Mouse (Mus musculus) 3134 (cell line): ENCODE results near the gene Rnf167.

Experiments
- DNase-seq: peaks from one replicate; pipeline ENCODE4 v3.0.0-alpha.2; 2011; ENCODE audit warnings: low spot score; ENCODE audit not compliant: insufficient read length; ENCODE audit errors: extremely low read depth

The Rnf167 gene

DNA sequence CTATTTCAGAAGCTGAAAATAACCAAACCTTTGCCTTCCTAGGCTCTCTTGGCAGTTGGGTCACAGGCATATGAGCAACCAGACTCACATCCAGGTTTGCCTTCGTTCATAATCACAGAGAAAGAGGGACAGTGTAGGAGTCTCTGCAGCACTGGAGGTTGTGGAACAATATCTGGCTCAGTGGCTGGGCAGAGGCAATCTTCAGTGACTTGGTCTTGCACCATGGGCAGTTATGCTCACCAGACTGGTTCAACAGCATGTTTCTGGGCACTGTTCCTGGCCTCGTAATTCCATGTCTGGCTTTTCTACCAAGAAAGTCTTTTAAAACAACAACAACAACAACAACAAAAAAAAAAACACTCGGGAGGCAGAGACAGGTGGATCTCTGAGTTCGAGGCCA is 11.4 kb upstream of the Rnf167 start:
- no peak for DNase-seq

DNA sequence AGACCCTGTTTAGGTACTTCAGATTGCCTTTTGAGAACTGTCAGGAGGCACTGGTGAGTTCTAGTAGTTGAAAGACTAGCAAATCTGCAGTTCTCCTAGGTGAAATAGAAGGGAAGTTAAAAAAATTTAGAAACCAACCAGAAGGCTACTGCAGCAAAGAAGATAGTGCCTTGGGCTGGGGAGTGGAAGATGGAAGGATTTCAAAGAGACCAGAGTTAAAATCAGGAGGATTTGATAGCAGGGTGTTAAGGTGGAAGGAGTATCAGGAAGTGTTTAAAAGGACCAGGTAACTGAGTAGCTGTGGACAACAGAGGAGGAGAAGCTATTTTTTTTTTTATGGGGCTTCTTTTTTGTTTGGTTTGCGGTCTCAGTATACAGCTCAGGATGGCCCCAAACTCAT is 9.3 kb upstream of the Rnf167 start:
- DNase-seq = no peak

DNA sequence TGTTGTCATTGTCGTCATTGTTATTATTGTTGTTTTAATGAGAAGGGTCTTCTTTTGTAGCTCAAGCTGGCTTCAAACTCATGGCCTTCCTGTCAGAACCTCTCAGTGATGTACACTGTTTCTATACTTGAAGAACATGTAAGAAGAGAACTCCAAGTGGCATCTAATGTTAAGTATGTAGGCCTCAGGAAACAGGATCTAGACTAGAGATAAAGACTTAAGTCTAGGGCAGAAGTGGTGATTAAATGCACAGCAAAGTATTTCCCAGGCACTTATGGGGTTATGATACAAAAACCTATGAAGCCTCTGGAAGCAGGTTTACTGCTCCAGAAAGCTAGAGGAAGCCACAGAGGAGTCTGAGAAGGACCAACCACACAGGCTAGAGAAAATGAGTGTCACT is 8.7 kb upstream of the Rnf167 start:
- no peak for DNase-seq

DNA sequence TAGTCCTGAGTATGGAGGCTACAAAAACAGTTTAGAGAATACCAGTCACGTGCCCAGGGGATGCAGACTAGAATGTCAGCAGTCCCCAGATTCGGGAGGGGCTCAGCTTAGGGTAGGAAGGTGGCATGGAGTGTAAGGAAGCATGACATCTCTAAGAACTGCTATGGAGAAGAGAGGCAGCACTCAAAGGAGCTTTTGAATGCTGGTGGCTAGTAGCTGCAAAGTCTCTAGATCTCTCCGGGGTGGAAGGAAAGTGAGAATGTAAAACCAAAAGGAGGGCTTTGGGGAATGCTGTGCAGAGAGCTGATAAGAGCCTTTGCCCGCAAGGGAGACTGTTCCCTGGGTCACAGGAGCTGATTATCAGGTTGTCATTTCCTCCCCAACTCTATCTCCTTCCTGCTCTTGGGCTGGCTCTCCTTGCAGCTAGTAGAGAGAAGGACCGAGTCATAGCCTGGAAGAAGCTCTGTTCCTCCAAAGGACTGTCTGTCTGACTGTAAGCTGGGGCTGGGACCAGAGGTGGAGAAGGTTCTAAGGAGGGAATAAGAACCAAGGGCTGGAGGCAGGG is 8.2 kb upstream of the Rnf167 start, which contains the start of gene Gp1ba:
TSS of gene Gp1ba (plus strand) at position 409 of the 565 bp plus-strand sequence.
- DNase-seq = no peak

DNA sequence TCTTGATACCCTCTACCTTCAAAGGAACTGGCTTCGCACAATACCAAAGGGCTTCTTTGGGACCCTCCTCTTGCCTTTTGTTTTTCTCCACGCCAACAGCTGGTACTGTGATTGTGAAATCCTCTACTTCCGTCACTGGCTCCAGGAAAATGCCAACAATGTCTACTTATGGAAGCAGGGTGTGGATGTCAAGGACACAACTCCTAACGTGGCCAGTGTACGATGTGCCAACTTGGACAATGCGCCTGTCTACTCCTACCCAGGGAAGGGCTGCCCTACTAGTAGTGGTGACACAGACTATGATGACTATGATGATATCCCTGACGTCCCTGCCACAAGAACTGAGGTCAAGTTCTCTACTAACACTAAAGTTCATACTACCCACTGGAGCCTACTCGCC is 7.1 kb upstream of the Rnf167 start:
- no peak for DNase-seq

DNA sequence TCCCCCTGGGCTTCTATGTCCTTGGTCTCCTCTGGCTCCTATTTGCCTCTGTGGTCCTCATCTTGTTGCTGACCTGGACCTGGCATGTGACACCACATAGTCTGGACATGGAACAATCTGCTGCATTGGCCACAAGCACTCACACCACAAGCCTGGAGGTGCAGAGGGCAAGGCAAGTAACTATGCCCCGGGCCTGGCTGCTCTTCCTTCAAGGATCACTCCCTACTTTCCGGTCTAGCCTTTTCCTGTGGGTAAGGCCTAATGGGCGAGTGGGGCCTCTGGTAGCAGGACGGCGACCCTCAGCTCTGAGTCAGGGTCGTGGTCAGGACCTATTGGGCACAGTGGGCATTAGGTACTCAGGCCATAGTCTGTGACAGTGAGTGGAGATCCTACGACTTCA is 5.8 kb upstream of the Rnf167 start:
- no peak for DNase-seq

- no peak for DNase-seq
These were observed 4.0 kb upstream of the Rnf167 start for GRCm38 (mm10) chr11:70643051-70643450.

GRCm38 (mm10) chr11:70644564-70645103 is 2.4 kb upstream of the Rnf167 start:
- no peak for DNase-seq

- no peak for DNase-seq
These were observed 1.4 kb upstream of the Rnf167 start for GRCm38 (mm10) chr11:70645461-70646258.

DNA sequence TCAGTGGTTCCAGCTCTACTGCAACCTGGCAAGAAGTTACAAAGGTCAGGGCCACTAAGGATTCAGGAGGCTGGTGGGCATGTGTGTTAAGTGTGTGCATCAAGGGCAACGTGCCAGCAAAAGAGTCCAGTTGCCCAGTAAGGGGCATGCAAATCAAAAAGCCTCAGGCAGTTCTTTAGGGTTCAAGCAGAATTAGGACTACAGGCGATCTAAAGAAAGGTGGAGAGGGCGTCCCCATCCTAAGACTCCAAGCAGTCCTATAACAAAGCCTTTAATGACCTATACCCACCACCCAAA is 828 bp upstream of the Rnf167 start:
- DNase-seq = no peak

DNA sequence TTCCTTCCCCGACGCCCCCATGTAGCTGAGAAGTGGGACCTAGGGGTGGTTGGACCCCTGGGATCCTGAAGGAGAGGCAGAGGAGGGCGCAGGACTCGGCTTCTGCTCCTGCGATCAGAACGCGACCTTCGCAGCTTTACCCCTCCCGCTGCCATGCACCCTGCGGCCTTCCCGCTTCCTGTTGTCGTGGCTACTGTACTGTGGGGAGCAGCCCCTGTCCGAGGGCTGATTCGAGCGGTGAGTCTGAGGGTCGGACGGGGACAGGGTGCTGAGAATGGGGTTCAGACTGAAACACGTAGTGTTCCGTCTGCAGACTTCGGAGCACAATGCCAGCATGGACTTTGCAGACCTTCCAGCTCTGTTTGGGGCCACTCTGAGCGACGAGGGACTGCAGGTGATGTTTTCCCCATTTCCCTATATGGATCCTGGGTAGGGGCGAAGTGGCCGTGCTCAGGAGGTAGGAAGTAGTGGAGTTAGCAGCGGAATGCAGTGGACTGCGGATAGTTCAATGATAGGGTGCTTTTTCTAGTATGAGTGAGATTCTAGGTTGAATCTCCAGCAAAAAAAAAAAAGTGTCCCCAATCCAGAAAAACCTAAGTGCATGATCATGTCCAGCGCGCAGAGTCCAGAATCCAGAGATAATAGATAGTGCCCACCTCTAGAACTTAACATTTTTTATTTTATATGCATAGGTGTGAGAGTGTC is 833 bp downstream of the Rnf167 start:
- peak; percentile 63 for DNase-seq

GRCm38 (mm10) chr11:70648512-70648911 is 1.5 kb downstream of the Rnf167 start:
- DNase-seq = no peak

GRCm38 (mm10) chr11:70649185-70649734 is 2.2 kb downstream of the Rnf167 start:
- no peak for DNase-seq

- no peak for DNase-seq
These were observed 3.5 kb downstream of the Rnf167 start for GRCm38 (mm10) chr11:70650322-70651175.

- peak; percentile 71 for DNase-seq
These were observed 4.4 kb downstream of the Rnf167 start for GRCm38 (mm10) chr11:70651391-70651790.

GRCm38 (mm10) chr11:70652029-70652883 is 5.2 kb downstream of the Rnf167 start:
- DNase-seq = no peak

DNA sequence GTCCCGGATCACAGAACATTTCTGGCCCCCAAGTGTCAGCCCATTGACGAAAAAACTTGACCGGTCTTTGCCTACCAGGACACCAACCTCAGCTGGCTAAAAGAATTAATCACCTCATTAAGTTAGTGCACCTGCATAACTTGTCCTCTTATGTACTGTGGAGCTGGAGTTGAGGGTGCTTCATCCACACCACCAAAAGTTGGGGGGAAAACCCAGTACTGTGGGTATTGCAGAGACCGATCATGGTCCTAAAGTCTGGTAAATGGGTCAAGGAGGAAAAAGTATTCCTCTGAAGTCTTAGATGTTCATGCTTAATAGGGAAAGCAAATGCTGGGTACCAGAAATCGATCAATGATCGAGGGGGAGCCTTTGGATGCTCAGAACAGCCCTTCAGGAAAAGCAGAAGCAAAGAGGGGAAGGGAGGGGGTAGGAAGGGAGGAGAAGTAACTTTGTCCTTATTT is 5.9 kb downstream of the Rnf167 start:
- DNase-seq = no peak

- DNase-seq = peak; percentile 84
These were observed 6.5 kb downstream of the Rnf167 start for GRCm38 (mm10) chr11:70653345-70654197.
